Mouse (Mus musculus) inflammation-experienced regulatory T-cells, adult 6 months (primary cell): Measurements from ENCODE around the gene Gpr146. TPM values are rescaled to one million over a fixed set of nuclear protein-coding genes. Genes with fewer than 3 reads are reported as not detected.
"Not testable (repeated sequence)": the region's sequence is repeated elsewhere in the genome, so short reads cannot be mapped to it uniquely, and the experiment has no call there.

Experiments used
- ATAC-seq: one replicate; pipeline ENCODE4 v1.8.0; 2017
- polyA plus RNA-seq, 3 experiments: library from polyadenylated mRNA; unstranded; fragments of 100-300 nt; shearing (Covaris generic); gene quantifications; one replicate each; pipeline ENCODE4 v1.2.1; 2017

Gpr146 gene
- polyA plus RNA-seq, 3 experiments from 2014 or later: 3.9 to 5.8 (median 5.2) TPM

- peak; percentile 69 for ATAC-seq
Observed at GRCm38 (mm10) chr5:139382760-139383159, 5.3 kb downstream of the Gpr146 start.

GRCm38 (mm10) chr5:139383234-139383633 lies 5.7 kb downstream of the Gpr146 start:
- no peak for ATAC-seq

- no peak for ATAC-seq
Observed at GRCm38 (mm10) chr5:139384531-139384930, 7.0 kb downstream of the Gpr146 start.

GRCm38 (mm10) chr5:139386047-139386446 lies 8.6 kb downstream of the Gpr146 start:
- no peak for ATAC-seq

- ATAC-seq: no peak
Observed at GRCm38 (mm10) chr5:139387329-139388194, 10.1 kb downstream of the Gpr146 start.

GRCm38 (mm10) chr5:139388195-139388570 lies 10.7 kb downstream of the Gpr146 start:
- no peak for ATAC-seq

- peak; percentile 23 for ATAC-seq
Observed at GRCm38 (mm10) chr5:139388694-139389675, 11.5 kb downstream of the Gpr146 start.

- no peak for ATAC-seq
Observed at GRCm38 (mm10) chr5:139389676-139390061, 12.2 kb downstream of the Gpr146 start.

GRCm38 (mm10) chr5:139390324-139391119 lies 13.0 kb downstream of the Gpr146 start:
- ATAC-seq: not testable (repeated sequence)

GRCm38 (mm10) chr5:139391309-139391990 lies 14.0 kb downstream of the Gpr146 start:
- no peak for ATAC-seq

- no peak for ATAC-seq
Observed at GRCm38 (mm10) chr5:139392219-139393196, 15.0 kb downstream of the Gpr146 start.

GRCm38 (mm10) chr5:139393197-139393588 lies 15.7 kb downstream of the Gpr146 start:
- no peak for ATAC-seq

GRCm38 (mm10) chr5:139394399-139394798 lies 16.9 kb downstream of the Gpr146 start:
- no peak for ATAC-seq

GRCm38 (mm10) chr5:139395528-139395927 lies 18.0 kb downstream of the Gpr146 start:
- no peak for ATAC-seq

GRCm38 (mm10) chr5:139397359-139397916 lies 19.9 kb downstream of the Gpr146 start:
- ATAC-seq: no peak

- peak; percentile 89 for ATAC-seq
Observed at GRCm38 (mm10) chr5:139397959-139398753, 20.7 kb downstream of the Gpr146 start.

GRCm38 (mm10) chr5:139398786-139399185 lies 21.3 kb downstream of the Gpr146 start:
- ATAC-seq: no peak

GRCm38 (mm10) chr5:139399991-139400390 lies 22.5 kb downstream of the Gpr146 start:
- no peak for ATAC-seq

- no peak for ATAC-seq
Observed at GRCm38 (mm10) chr5:139402106-139402505, 24.6 kb downstream of the Gpr146 start.
